Mouse (Mus musculus) layer of hippocampus, postnatal 36 days (tissue): ENCODE measurements around the gene Hipk2. TPM values are rescaled to one million over a fixed set of nuclear protein-coding genes. Genes with fewer than 3 reads are reported as not detected.
"Not testable (repeated sequence)": the region's sequence is repeated elsewhere in the genome, so short reads cannot be mapped to it uniquely, and the experiment has no call there.

Experiments used
- DNase-seq, 2 experiments: peaks; one replicate each; pipeline ENCODE4 v3.0.0; 2022
- total RNA-seq, 2 experiments: library from RNA; stranded (reverse); gene quantifications; 2 replicates each; pipeline ENCODE4 v1.2.3; 2021

Gene Hipk2
- total RNA-seq, 2 experiments from 2014 or later: 52.7 to 64.1 TPM

- DNase-seq: peak; percentile 80 to 82
These were observed 180.4 kb downstream of the Hipk2 start for GRCm38 (mm10) chr6:38695380-38696054.

DNA sequence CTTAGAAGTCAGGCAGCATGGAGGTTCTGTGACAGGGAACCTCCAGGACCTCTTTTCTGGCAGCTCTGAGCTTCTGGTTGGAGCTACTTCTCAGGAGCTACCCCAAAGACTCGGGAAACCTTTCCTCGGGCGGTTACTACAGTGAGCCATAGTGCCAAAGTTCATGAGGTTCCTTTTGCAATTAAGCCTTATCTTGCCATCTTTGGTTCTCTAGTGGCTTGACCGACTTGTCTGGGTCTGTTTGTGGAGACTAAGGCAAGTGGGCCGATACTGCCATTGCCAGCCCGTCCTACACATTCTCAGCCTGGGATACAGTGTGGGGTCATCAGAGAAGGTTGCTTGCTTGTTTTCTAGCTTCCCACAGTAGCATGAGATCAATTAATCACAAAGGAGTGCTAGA lies 183.4 kb downstream of the Hipk2 start:
- no peak for DNase-seq

- DNase-seq: no peak
These were observed 184.9 kb downstream of the Hipk2 start for GRCm38 (mm10) chr6:38691052-38691451.

- no peak for DNase-seq
These were observed 185.3 kb downstream of the Hipk2 start for GRCm38 (mm10) chr6:38690615-38691014.

- DNase-seq: no peak
These were observed 187.1 kb downstream of the Hipk2 start for GRCm38 (mm10) chr6:38688841-38689240.

DNA sequence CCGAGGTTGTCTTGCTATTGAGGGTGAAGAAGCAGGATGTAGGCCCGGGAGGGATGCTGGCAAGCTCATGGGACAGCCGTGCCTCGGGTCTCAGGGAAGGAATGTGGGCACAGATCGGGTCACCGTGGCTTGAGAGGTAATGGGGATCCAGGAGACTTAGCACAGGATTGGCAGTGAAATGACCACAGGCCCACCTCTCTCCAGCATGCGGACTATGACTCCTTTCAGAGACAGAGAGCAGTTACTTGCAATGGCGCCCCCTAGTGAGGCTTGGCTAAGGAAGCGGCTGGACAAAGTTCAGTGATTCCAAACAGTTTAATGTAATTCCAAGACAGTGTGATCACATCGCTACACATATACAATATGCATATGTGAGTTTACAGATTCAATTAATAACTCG lies 188.7 kb downstream of the Hipk2 start:
- DNase-seq: peak in 1 of 2 experiments; percentile 36

DNA sequence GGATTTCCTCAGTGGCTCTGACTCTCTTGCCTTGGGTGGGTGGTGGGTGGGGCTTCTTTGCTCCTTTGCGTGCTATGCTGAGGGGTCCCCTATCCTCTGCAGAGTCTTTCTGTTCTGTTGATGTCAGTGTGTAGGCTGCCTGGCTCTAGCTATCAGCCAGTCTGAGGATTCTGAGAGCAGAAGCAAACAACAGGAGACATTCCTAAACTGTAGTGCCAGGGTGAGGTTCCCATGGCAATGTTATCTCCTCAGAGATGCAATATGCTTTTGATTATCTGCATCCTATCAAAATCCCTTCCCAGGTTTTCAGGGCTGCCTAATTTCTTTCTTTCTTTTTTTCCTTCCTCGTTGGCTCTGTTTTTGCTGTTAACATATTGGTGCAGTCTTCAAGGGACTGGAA lies 193.4 kb downstream of the Hipk2 start:
- no peak for DNase-seq

GRCm38 (mm10) chr6:38677629-38678028 lies 198.3 kb downstream of the Hipk2 start:
- no peak for DNase-seq

DNA sequence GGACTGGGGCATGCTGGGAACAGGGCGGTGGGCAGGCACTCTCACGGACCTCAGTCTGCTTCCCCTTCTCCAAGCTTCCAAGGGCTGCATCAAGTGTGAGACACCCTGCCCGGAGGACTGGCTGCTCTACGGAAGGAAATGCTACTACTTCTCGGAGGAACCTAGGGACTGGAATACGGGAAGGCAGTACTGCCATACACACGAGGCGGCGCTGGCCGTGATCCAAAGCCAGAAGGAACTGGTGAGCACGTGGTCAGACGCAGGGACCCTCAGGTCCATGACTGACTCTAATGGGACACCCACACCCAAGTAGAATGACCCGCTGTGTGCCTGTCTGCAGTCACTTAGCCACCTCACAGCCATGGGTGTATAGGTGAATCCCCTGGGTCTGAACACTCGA lies 199.2 kb downstream of the Hipk2 start:
- no peak for DNase-seq

- no peak for DNase-seq
These were observed 199.7 kb downstream of the Hipk2 start for GRCm38 (mm10) chr6:38676217-38676616.

DNA sequence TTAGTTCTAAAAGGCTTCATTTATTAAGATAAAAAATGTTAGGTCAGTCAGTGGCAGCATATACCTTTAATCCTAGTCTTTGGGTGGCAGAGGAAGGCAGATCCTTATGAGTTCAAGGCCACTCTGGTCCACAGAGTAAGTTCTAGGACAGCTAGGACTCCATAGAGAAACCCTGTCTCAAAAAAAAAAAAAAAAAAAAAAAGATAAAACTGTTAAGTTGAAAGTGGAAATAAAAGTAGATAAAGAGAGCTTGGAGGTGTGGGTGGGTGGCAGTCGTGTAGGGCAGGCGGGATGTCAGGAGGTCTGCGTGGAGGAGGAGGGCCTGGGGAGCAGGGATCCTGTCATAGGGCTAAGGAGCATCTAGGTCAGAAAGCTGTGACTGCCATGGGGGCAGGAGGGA lies 204.0 kb downstream of the Hipk2 start:
- DNase-seq: no peak

- DNase-seq: no peak
These were observed 204.7 kb downstream of the Hipk2 start for GRCm38 (mm10) chr6:38671270-38671669.

- not testable (repeated sequence) for DNase-seq
These were observed 205.5 kb downstream of the Hipk2 start for GRCm38 (mm10) chr6:38670488-38670887.

DNA sequence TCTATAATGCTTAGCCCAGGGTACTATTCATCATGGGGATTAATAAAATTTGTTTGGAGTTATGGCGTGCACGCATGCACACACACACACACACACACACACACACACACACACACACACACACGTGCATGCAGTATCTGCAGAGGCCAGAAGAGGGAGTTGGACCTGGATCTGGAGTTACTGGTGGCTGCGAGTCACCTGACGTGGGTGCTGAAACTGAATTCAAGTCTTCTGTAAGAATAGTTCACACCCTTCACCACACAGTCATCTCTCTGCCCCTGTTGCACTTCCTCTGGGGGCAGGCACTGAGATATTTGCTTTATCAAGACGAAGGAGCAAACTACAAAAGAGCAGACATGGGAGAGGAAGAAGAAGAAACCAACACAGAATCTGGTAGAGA lies 206.4 kb downstream of the Hipk2 start:
- no peak for DNase-seq

DNA sequence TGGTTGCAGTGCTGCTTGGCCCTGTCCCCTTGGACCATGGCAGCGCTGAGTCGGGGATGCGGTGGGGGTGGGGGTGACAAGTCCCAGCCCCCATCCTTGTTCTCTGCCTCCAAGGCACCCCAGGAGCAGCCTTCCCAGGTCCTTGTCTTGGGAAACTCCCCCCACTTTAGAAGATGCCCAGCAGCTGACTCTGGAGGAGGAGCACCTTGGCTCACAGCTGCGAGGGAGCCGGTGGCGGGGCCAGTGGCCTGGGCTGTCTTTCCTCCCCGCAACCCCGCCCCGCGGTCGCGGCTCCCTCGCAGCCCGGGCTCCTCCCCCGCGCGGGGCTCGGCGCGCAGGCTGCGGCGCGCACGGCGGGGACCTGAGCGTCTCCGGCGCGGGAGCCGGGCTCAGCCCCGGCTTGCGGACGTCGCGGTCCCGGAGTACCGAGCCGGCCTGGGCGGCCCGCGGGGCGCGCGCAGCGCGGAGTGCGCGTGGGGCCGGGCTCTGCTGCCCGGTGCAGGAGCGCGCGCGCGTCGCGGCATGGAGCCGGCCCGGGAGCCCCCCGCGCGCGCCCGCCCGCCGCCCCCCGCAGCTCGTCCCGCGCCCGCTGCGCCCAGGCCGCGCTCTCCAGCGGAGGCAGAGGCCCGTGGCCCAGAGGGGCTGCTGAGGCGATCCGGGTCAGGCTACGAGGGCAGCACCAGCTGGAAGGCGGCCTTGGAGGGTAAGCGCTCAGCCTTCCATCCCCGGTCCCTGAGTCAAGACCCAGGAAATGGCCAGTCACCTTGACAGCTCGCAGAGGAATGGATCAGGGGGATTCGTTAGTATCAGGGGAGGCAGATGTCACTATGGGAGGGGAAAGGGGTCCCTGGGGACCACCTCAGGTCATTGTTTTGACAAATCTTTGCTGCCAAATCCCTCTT lies 213.0 kb downstream of the Hipk2 start, which contains the start of gene Clec2l:
Gene Clec2l (plus strand): TSS at position 356 of the 902 bp plus-strand sequence.
- peak; percentile 37 to 51 for DNase-seq

DNA sequence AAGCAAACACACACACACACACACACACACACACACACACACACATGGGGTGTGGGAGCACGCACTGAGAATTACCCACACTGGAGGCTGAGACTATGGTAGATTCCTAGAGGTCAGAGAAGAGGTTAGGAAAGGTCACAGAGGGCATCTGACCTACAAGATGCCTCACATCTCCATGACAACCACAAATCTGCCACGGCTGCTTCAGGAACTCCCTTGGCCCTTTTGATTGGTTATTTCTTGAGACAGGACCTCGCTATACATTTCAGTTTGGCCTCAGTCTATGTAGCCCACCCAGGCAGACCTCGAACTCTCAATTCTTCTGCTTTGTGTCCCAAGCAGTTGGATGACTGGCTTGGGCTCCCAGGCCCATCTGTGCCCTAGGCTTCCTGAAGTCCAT lies 214.3 kb downstream of the Hipk2 start:
- DNase-seq: no peak

DNA sequence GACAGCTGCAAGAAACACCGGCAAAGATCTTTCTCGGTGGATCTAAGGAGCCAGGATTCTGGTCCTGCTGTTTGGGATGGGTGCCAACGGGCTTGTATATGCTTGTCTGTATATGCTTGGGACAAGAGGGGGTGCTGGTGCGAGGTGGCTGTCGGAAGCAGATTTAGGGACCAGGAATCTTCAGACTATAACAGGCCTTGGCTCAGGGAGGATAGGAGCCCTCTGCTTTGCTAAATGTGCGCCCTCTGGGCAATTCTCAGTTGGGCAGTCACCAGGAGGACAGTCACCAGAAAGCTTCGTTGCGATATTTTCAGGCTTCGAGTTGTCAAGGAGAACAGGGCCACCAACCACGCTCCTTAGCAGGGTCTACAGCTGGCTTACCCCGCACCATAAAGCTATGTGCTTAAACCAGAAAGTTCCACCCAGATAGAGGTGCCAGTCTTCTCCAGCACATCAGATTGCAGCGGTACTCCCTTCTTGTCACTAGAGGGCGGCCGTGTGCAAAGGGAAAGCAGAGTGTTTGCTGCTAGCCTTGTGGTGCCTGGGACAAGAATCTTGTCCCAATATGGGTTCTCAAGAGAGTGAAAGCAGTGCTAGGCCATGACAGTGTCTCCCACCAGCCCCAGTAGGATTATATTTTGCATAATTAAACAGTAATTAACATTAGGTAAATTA lies 225.6 kb downstream of the Hipk2 start:
- DNase-seq: peak; percentile 58 to 72

DNA sequence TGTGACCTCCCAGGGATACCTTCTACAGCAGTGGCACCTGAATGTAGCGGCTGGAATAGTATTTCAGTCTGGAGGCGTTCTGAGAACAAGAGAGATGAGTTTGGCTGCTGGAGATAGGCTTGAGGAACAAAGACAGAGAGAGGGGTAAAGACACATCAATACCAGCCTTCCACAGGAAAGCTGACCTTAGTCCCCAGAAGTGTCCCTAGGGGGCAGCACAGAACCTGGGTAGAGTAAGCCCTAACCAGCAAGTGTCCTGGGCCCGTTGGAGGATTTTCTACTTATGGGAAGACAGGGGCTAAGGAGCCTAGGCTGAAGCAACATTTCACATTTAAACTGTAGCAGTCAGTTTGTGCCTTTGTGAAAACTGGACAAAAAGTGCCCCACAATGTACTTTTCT lies 226.4 kb downstream of the Hipk2 start:
- no peak for DNase-seq

Other genes starting within 250 kb of the Hipk2 start
- 1 to 10 TPM in 1 of 2 experiments, under 1 TPM in 1; 0.92 to 2.4 TPM for gene Klrg2, start 238.9 kb downstream of the Hipk2 start, total RNA-seq
- 10 to 100 TPM; 68.7 to 69.0 TPM for gene Clec2l, start 213.1 kb downstream of the Hipk2 start, total RNA-seq
- 1 to 10 TPM; 2.1 to 2.3 TPM for gene Tbxas1, start 761 bp downstream of the Hipk2 start, total RNA-seq
- gene Parp12, start 242.2 kb upstream of the Hipk2 start, total RNA-seq: 1 to 10 TPM; 5.7 to 6.3 TPM